Mouse (Mus musculus) spleen, postnatal 14 days (tissue): ENCODE data around the gene Mpz.
"Not testable (repeated sequence)": the region's sequence is repeated elsewhere in the genome, so short reads cannot be mapped to it uniquely, and the experiment has no call there.

ENCODE experiments used
- DNase-seq, 2 experiments: peaks; one replicate each; pipeline ENCODE4 v3.0.0; 2021 to 2022; ENCODE audit warnings: low spot score in 2 of 2

Mpz gene

GRCm38 (mm10) chr1:171129251-171129650 lies 21.3 kb upstream of the Mpz start:
- DNase-seq, result no peak

GRCm38 (mm10) chr1:171130971-171131370 lies 19.5 kb upstream of the Mpz start:
- no peak for DNase-seq

GRCm38 (mm10) chr1:171135600-171135999 lies 14.9 kb upstream of the Mpz start:
- no peak for DNase-seq

- not testable (repeated sequence) for DNase-seq
Measured at GRCm38 (mm10) chr1:171137486-171138155, 12.9 kb upstream of the Mpz start.

- not testable (repeated sequence) for DNase-seq
Measured at GRCm38 (mm10) chr1:171142981-171143380, 7.5 kb upstream of the Mpz start.

- no peak for DNase-seq
Measured at GRCm38 (mm10) chr1:171150838-171151391, 404 bp downstream of the Mpz start.

GRCm38 (mm10) chr1:171151966-171152365 lies 1.5 kb downstream of the Mpz start:
- DNase-seq, result no peak

GRCm38 (mm10) chr1:171156644-171157043 lies 6.1 kb downstream of the Mpz start:
- DNase-seq, result no peak

GRCm38 (mm10) chr1:171157965-171158364 lies 7.5 kb downstream of the Mpz start:
- no peak for DNase-seq

GRCm38 (mm10) chr1:171159485-171159975 lies 9.0 kb downstream of the Mpz start:
- no peak for DNase-seq

- DNase-seq, result no peak
Measured at GRCm38 (mm10) chr1:171162526-171162925, 12.0 kb downstream of the Mpz start.

- no peak for DNase-seq
Measured at GRCm38 (mm10) chr1:171164258-171164657, 13.7 kb downstream of the Mpz start.

- no peak for DNase-seq
Measured at GRCm38 (mm10) chr1:171165629-171166345, 15.3 kb downstream of the Mpz start.

- DNase-seq, result no peak
Measured at GRCm38 (mm10) chr1:171168906-171169305, 18.4 kb downstream of the Mpz start.

GRCm38 (mm10) chr1:171169913-171170312 lies 19.4 kb downstream of the Mpz start:
- DNase-seq, result no peak

GRCm38 (mm10) chr1:171171138-171171537 lies 20.6 kb downstream of the Mpz start:
- DNase-seq, result no peak

- DNase-seq, result no peak
Measured at GRCm38 (mm10) chr1:171172779-171173178, 22.3 kb downstream of the Mpz start.

GRCm38 (mm10) chr1:171179487-171180171 lies 29.1 kb downstream of the Mpz start:
- DNase-seq, result no peak

GRCm38 (mm10) chr1:171183025-171183424 lies 32.5 kb downstream of the Mpz start:
- no peak for DNase-seq

GRCm38 (mm10) chr1:171183620-171184019 lies 33.1 kb downstream of the Mpz start:
- no peak for DNase-seq

GRCm38 (mm10) chr1:171184314-171184713 lies 33.8 kb downstream of the Mpz start:
- DNase-seq, result peak in 1 of 2 experiments; percentile 20

GRCm38 (mm10) chr1:171185655-171186054 lies 35.1 kb downstream of the Mpz start:
- no peak for DNase-seq
